Mouse (Mus musculus): ENCODE measurements at regions not wholly inside any gene's neighbourhood (a gene's known extent, or its start where the extent isn't known, plus 50 kb on each side); places are given as distances from the start of the nearest gene placed in this dataset.

DNA sequence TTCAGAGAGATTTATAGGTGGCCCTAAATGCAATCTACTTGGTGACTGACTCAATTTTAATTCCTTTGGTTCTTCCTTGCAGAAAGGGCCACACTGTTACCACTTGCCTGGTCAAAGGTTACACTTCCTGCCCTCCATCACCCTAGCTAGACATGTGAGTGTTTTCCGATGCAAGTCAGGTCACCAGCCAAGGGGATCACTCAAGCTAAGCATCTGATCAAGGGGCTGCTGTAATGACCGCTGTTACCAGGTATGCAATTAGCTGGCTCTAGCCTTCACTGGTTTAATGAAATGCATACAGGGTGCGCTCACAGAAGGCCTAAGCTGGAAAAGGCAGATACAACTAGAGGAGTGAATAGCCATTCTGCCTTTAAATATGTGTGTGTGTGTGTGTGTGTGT is 105.1 kb downstream of the Mtx2 start:
- Histone ChIP-seq H3K4me2 (ENCODE audit: low read depth) (no peak overlapping the region), H3K36me3 (ENCODE audit: control insufficient read depth, insufficient read depth, low read length) (no peaks in the 10 kb centered on the region), H3K9me3 (ENCODE audit: control insufficient read depth, low read length) (no peaks in the 10 kb centered on the region), H3K27ac (ENCODE audit: low read depth, low read length) (no peak overlapping the region), H3K4me1 (ENCODE audit: control insufficient read depth, insufficient read depth, low read length) (no peaks in the 10 kb centered on the region), H3K4me3 (ENCODE audit: low read depth, low read length) (no peak overlapping the region), H3K27me3 (ENCODE audit: control insufficient read depth, insufficient read depth, low read length) (no peaks in the 10 kb centered on the region), H3K9ac (ENCODE audit: low read length) (no peak overlapping the region)
- ATAC-seq (ENCODE audit: insufficient read depth, low FRiP score, low TSS enrichment) (no peak), DNase-seq (ENCODE audit: low spot score) (no peak)
- WGBS = 44% methylated on average over 3 of the region's 3 CpGs

DNA sequence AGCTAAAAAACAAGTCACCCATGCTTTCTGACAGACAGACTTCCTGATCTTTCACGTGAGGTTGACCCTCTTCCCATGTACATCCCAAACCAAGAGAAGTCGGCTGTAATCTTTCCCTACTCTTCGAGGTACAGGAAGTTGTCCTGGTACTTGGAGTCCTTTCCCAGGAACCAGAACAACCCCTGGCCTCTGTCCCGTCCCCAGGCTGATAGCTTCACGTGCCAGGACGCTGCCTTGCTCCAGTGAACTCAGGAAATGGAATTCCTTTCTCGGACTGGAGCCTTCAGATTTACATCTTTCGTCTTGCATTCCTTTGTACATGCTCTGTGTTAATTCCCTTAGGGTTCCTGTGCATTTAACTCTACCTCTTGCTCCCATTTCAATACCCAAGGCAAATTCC is 107.6 kb downstream of the Mtx2 start:
- ATAC-seq (ENCODE audit: insufficient read depth, low FRiP score, low TSS enrichment) = no peak
- H3K4me3 ChIP-seq (ENCODE audit: low read depth, low read length) = no peak overlapping the region
- 50% methylated on average over 8 of the region's 8 CpGs for WGBS

DNA sequence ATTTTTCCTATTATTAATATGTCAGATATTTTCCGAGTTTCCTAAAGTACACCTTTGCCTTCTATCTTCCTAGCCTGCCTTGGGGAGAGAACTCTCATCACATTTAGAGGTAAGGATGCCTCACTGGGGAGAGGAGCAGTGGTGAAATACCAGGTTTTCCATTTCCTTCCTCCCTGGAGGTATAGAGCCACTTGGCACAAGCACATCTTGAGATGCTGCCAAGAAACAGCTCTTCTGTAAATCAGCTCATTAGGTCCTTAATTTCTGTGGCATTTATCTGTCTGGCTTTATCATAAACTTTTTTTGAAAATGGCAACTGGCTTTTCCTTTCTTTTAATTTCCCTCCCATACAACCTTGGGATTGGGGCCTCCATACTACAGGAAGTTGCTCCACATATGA is 108.2 kb downstream of the Mtx2 start:
- Histone ChIP-seq H3K4me3 (ENCODE audit: low read depth, low read length) (no peak overlapping the region), H3K4me1 (ENCODE audit: control insufficient read depth, insufficient read depth, low read length) (no peaks in the 10 kb centered on the region), H3K4me2 (ENCODE audit: low read depth) (no peak overlapping the region), H3K36me3 (ENCODE audit: control insufficient read depth, insufficient read depth, low read length) (no peaks in the 10 kb centered on the region), H3K9me3 (ENCODE audit: control insufficient read depth, low read length) (no peaks in the 10 kb centered on the region), H3K27ac (ENCODE audit: low read depth, low read length) (no peak overlapping the region), H3K27me3 (ENCODE audit: control insufficient read depth, insufficient read depth, low read length) (no peaks in the 10 kb centered on the region), H3K9ac (ENCODE audit: low read length) (no peak overlapping the region)
- no peak for ATAC-seq (ENCODE audit: insufficient read depth, low FRiP score, low TSS enrichment)
- 85% methylated on average over 1 of the region's 1 CpGs for WGBS
- DNase-seq (ENCODE audit: low spot score) = no peak

More for the DNA sequence above, 107.6 kb downstream of the Mtx2 start:
- Histone ChIP-seq H3K9ac (ENCODE audit: low read length) (no peak overlapping the region), H3K4me1 (ENCODE audit: control insufficient read depth, insufficient read depth, low read length) (no peaks in the 10 kb centered on the region), H3K27ac (ENCODE audit: low read depth, low read length) (no peak overlapping the region), H3K9me3 (ENCODE audit: control insufficient read depth, low read length) (no peaks in the 10 kb centered on the region), H3K27me3 (ENCODE audit: control insufficient read depth, insufficient read depth, low read length) (no peaks in the 10 kb centered on the region), H3K36me3 (ENCODE audit: control insufficient read depth, insufficient read depth, low read length) (no peaks in the 10 kb centered on the region), H3K4me2 (ENCODE audit: low read depth) (no peak overlapping the region)
- no peak for DNase-seq (ENCODE audit: low spot score)

- Histone ChIP-seq H3K9me3 (ENCODE audit: control insufficient read depth, low read length) (no peaks in the 10 kb centered on the region), H3K4me3 (ENCODE audit: low read depth, low read length) (no peak overlapping the region), H3K4me1 (ENCODE audit: control insufficient read depth, insufficient read depth, low read length) (no peaks in the 10 kb centered on the region), H3K36me3 (ENCODE audit: control insufficient read depth, insufficient read depth, low read length) (no peaks in the 10 kb centered on the region), H3K4me2 (ENCODE audit: low read depth) (no peak overlapping the region), H3K9ac (ENCODE audit: low read length) (no peak overlapping the region), H3K27me3 (ENCODE audit: control insufficient read depth, insufficient read depth, low read length) (no peaks in the 10 kb centered on the region), H3K27ac (ENCODE audit: low read depth, low read length) (no peak overlapping the region)
- ATAC-seq (ENCODE audit: insufficient read depth, low FRiP score, low TSS enrichment) (no peak), DNase-seq (ENCODE audit: low spot score) (no peak)
- 68% methylated on average over 9 of the region's 9 CpGs for WGBS
Measured at GRCm38 (mm10) chr2:74938711-74939110, 113.1 kb downstream of the Mtx2 start.

DNA sequence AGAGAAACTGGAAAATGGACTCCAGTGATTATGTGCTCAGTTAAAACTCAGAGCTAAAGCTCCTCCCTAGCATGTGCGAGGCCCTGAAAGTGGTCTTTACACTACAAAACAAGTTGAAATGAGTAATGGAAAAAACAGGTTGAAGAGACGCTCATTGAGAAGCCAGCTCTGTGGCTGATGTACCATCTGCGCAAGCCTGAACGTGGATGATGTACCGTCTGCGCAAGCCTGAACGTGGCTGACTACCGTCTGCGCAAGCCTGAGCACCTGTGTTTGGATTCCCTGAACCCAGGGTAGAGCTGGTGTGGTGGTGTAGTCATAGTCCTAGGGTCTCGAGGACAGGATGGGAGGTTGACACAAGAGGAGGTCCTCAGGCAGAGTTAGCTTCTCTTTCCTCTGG is 116.4 kb downstream of the Mtx2 start:
- H3K27me3 ChIP-seq (ENCODE audit: control insufficient read depth, insufficient read depth, low read length) = no peaks in the 10 kb centered on the region
- H3K9ac ChIP-seq (ENCODE audit: low read length) = no peak overlapping the region
- no peak overlapping the region for H3K4me3 ChIP-seq (ENCODE audit: low read depth, low read length)
- WGBS = 89% methylated on average over 10 of the region's 10 CpGs
- no peak overlapping the region for H3K27ac ChIP-seq (ENCODE audit: low read depth, low read length)
- DNase-seq (ENCODE audit: low spot score) (no peak), ATAC-seq (ENCODE audit: insufficient read depth, low FRiP score, low TSS enrichment) (no peak)
- no peaks in the 10 kb centered on the region for H3K36me3 ChIP-seq (ENCODE audit: control insufficient read depth, insufficient read depth, low read length)
- H3K4me2 ChIP-seq (ENCODE audit: low read depth) = no peak overlapping the region
- H3K9me3 ChIP-seq (ENCODE audit: control insufficient read depth, low read length) = no peaks in the 10 kb centered on the region
- H3K4me1 ChIP-seq (ENCODE audit: control insufficient read depth, insufficient read depth, low read length) = no peaks in the 10 kb centered on the region

DNA sequence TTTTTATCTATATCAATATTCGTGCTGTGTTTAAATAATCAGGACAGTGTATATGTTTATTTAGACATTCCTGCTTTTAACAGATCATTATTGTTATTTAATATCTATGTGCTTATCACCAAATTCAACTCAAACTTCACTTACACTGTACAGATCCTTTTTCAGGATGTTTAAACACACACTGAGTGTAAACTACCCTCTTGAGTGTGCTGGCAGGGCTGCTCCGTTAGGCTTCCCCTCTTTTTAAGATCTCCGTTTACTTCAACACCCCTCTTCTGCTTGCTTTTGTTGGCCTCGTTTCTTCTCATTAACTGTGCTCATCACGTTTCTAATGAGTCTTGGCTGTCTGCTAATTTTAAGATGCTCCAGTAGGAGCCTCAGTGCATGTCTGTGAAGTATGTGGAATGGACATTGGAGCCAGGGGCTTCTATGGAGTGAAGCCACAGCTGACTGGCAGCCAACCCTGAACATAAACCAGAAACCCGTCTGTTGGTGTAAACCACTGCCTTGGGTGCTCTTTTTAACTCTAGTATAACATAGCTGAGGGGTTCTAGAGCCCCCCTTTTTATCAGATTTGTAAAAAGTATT is 117.1 kb downstream of the Mtx2 start:
- DNase-seq (ENCODE audit: low spot score) = no peak
- no peak overlapping the region for H3K4me3 ChIP-seq (ENCODE audit: low read depth, low read length)
- H3K4me1 ChIP-seq (ENCODE audit: control insufficient read depth, insufficient read depth, low read length) = no peaks in the 10 kb centered on the region
- no peak overlapping the region for H3K4me2 ChIP-seq (ENCODE audit: low read depth)
- H3K27me3 ChIP-seq (ENCODE audit: control insufficient read depth, insufficient read depth, low read length) = no peaks in the 10 kb centered on the region
- no peak overlapping the region for H3K27ac ChIP-seq (ENCODE audit: low read depth, low read length)
- H3K9me3 ChIP-seq (ENCODE audit: control insufficient read depth, low read length) = no peaks in the 10 kb centered on the region
- ATAC-seq (ENCODE audit: insufficient read depth, low FRiP score, low TSS enrichment) = no peak
- WGBS = 82% methylated on average over 6 of the region's 6 CpGs
- H3K36me3 ChIP-seq (ENCODE audit: control insufficient read depth, insufficient read depth, low read length) = no peaks in the 10 kb centered on the region
- H3K9ac ChIP-seq (ENCODE audit: low read length) = no peak overlapping the region

DNA sequence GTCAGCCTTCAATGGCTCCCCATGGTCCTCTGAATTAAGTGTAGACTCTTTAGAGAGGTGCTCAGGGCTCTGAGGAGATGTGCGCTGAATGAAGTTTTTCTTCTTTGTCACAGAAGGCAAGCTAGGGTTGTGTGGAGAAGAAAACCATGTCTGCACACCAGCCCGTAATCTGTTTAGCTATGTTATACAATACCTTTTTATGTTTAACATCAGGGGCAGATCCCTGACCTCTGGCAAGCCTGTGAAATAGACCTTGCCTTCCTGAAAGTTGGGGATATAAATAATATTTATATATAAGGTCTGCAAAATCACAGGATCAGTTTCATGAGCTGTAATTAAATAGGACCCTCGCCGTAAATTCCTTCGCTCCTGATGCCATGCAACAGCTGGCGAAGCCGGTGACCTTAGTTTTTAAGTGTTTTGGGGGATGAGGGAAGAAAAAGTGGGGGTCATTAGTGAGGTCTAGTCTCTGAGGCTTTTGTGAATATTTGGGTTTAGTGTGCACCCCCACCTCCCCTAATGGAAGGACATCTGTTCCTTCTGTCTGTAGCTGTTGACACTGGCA is 119.7 kb downstream of the Mtx2 start:
- ATAC-seq (ENCODE audit: insufficient read depth, low FRiP score, low TSS enrichment) (no peak), DNase-seq (ENCODE audit: low spot score) (no peak)
- no peak overlapping the region for H3K27ac ChIP-seq (ENCODE audit: low read depth, low read length)
- H3K36me3 ChIP-seq (ENCODE audit: control insufficient read depth, insufficient read depth, low read length) = no peaks in the 10 kb centered on the region
- no peak overlapping the region for H3K9ac ChIP-seq (ENCODE audit: low read length)
- H3K4me3 ChIP-seq (ENCODE audit: low read depth, low read length) = no peak overlapping the region
- 75% methylated on average over 7 of the region's 7 CpGs for WGBS
- H3K4me1 ChIP-seq (ENCODE audit: control insufficient read depth, insufficient read depth, low read length) = no peaks in the 10 kb centered on the region
- no peaks in the 10 kb centered on the region for H3K27me3 ChIP-seq (ENCODE audit: control insufficient read depth, insufficient read depth, low read length)
- no peaks in the 10 kb centered on the region for H3K9me3 ChIP-seq (ENCODE audit: control insufficient read depth, low read length)
- no peak overlapping the region for H3K4me2 ChIP-seq (ENCODE audit: low read depth)

GRCm38 (mm10) chr2:74951401-74952260 is 126.0 kb downstream of the Mtx2 start:
- ATAC-seq (ENCODE audit: insufficient read depth, low FRiP score, low TSS enrichment) = no peak
- no peaks in the 10 kb centered on the region for H3K36me3 ChIP-seq (ENCODE audit: control insufficient read depth, insufficient read depth, low read length)
- H3K27me3 ChIP-seq (ENCODE audit: control insufficient read depth, insufficient read depth, low read length) = no peaks in the 10 kb centered on the region
- no peak overlapping the region for H3K4me3 ChIP-seq (ENCODE audit: low read depth, low read length)
- no peak overlapping the region for H3K9ac ChIP-seq (ENCODE audit: low read length)
- H3K9me3 ChIP-seq (ENCODE audit: control insufficient read depth, low read length) = no peaks in the 10 kb centered on the region
- no peak overlapping the region for H3K27ac ChIP-seq (ENCODE audit: low read depth, low read length)
- no peak for DNase-seq (ENCODE audit: low spot score)
- WGBS = 79% methylated on average over 12 of the region's 12 CpGs
- no peak overlapping the region for H3K4me2 ChIP-seq (ENCODE audit: low read depth)
- no peaks in the 10 kb centered on the region for H3K4me1 ChIP-seq (ENCODE audit: control insufficient read depth, insufficient read depth, low read length)

- ATAC-seq (ENCODE audit: insufficient read depth, low FRiP score, low TSS enrichment) = no peak
Measured at GRCm38 (mm10) chr2:74954101-74954500, 128.5 kb downstream of the Mtx2 start.

More at GRCm38 (mm10) chr2:74954101-74954500, 128.5 kb downstream of the Mtx2 start:
- Histone ChIP-seq H3K9me3 (ENCODE audit: control insufficient read depth, low read length) (no peaks in the 10 kb centered on the region), H3K9ac (ENCODE audit: low read length) (no peak overlapping the region), H3K4me3 (ENCODE audit: low read depth, low read length) (no peak overlapping the region), H3K27me3 (ENCODE audit: control insufficient read depth, insufficient read depth, low read length) (no peaks in the 10 kb centered on the region), H3K27ac (ENCODE audit: low read depth, low read length) (no peak overlapping the region), H3K36me3 (ENCODE audit: control insufficient read depth, insufficient read depth, low read length) (no peaks in the 10 kb centered on the region), H3K4me1 (ENCODE audit: control insufficient read depth, insufficient read depth, low read length) (no peaks in the 10 kb centered on the region), H3K4me2 (ENCODE audit: low read depth) (no peak overlapping the region)
- WGBS = 88% methylated on average over 9 of the region's 9 CpGs
- DNase-seq (ENCODE audit: low spot score) = no peak
